17 mouse cellular contexts compared by ENCODE assay signal in genomic region chr5:33135611-33136010, GRCm38 (mm10). TPM values are rescaled to one million over a fixed set of nuclear protein-coding genes. Genes with fewer than 3 reads are reported as not detected.
"Had no signal": no experiment of that assay in that cellular context is flagged by ENCODE, and none has a peak within 500 bp of the region (broad histone marks: within the 10 kb centered on the region; RNA-seq: fewer than 3 reads in every experiment).

No protein-coding gene starts in this region.

- H3K36me3 ChIP-seq: midbrain, embryonic 10.5 days; midbrain, embryonic 12.5 days; neural tube, embryonic 13.5 days; neural tube, embryonic 15.5 days had no signal

- H3K4me1 ChIP-seq: midbrain, embryonic 10.5 days; midbrain, embryonic 12.5 days; neural tube, embryonic 13.5 days; neural tube, embryonic 15.5 days had no signal

- H3K9me3 ChIP-seq: midbrain, embryonic 10.5 days; midbrain, embryonic 12.5 days; neural tube, embryonic 13.5 days; neural tube, embryonic 15.5 days had no signal

- H3K27me3 ChIP-seq: midbrain, embryonic 12.5 days; neural tube, embryonic 13.5 days; neural tube, embryonic 15.5 days had no signal

- H3K9ac ChIP-seq: liver, embryonic 14.5 days; lung, embryonic 14.5 days; midbrain, embryonic 12.5 days; neural tube, embryonic 13.5 days; neural tube, embryonic 15.5 days had no signal

- DNase-seq: lung, adult 18-20 months; lung, embryonic 14.5 days; lung, postnatal 10 days; lung, postnatal 4 days; midbrain, embryonic 14.5 days; right cerebral cortex, postnatal 14 days; spleen, adult 18-20 months; thymus, adult 2 months; thymus, postnatal 25 days had no signal

- H3K27ac ChIP-seq: liver, embryonic 14.5 days; midbrain, embryonic 10.5 days; midbrain, embryonic 12.5 days; neural tube, embryonic 13.5 days; neural tube, embryonic 15.5 days had no signal

- H3K4me2 ChIP-seq: lung, embryonic 14.5 days; midbrain, embryonic 12.5 days; neural tube, embryonic 13.5 days; neural tube, embryonic 15.5 days had no signal

- H3K4me3 ChIP-seq: midbrain, embryonic 10.5 days; midbrain, embryonic 12.5 days; myocyte; neural tube, embryonic 13.5 days; neural tube, embryonic 15.5 days had no signal

- ATAC-seq: midbrain, embryonic 16.5 days had no signal

RNA-seq across cellular contexts. Expression of gene Slc5a1, which starts 31.6 kb away (rescaled TPM):
- polyA plus RNA-seq: liver, embryonic 14.5 days; midbrain, embryonic 10.5 days; midbrain, embryonic 12.5 days; midbrain, embryonic 14.5 days; myocyte; neural tube, embryonic 11.5 days; neural tube, embryonic 13.5 days had no signal
